14 mouse cellular contexts compared by ENCODE assay signal in genomic region chr2:93450695-93451094, GRCm38 (mm10). TPM values are rescaled to one million over a fixed set of nuclear protein-coding genes. Genes with fewer than 3 reads are reported as not detected.
DNase-seq lines count a peak whose midpoint lies in the region; ATAC-seq and TF ChIP-seq lines count a peak whose summit lies in the region.
"Had no signal": no experiment of that assay in that cellular context is flagged by ENCODE, and none has a peak within 500 bp of the region (broad histone marks: within the 10 kb centered on the region; RNA-seq: fewer than 3 reads in every experiment).

No protein-coding gene starts in this region.

- no peaks in the 10 kb centered on the region for H3K9me3 ChIP-seq in kidney, embryonic 15.5 days (replicated peaks)
- H3K9me3 ChIP-seq in midbrain, embryonic 10.5 days (replicated peaks): no peaks in the 10 kb centered on the region
- H3K9me3 ChIP-seq in midbrain, embryonic 15.5 days: no peaks in the 10 kb centered on the region
- no peaks in the 10 kb centered on the region for H3K9me3 ChIP-seq in limb, embryonic 10.5 days (replicated peaks)
- H3K9me3 ChIP-seq in stomach, embryonic 15.5 days: no peaks in the 10 kb centered on the region
- H3K9me3 ChIP-seq: neural tube, embryonic 13.5 days had no signal

- peak overlapping the region; percentile 84 for H3K27ac ChIP-seq in kidney, embryonic 15.5 days
- H3K27ac ChIP-seq in midbrain, embryonic 10.5 days (replicated peaks): peak overlapping the region; percentile 57; the same call in 1 of the 2 replicates
- no peak overlapping the region for H3K27ac ChIP-seq in midbrain, embryonic 15.5 days
- peak overlapping the region; percentile 78 for H3K27ac ChIP-seq in limb, embryonic 10.5 days
- peak overlapping the region; percentile 75 for H3K27ac ChIP-seq in stomach, embryonic 15.5 days
- H3K27ac ChIP-seq in thymus, adult 2 months (ENCODE audit: control insufficient read depth, insufficient read depth, low read length): no peak overlapping the region
- H3K27ac ChIP-seq: hindbrain, postnatal 0 days; neural tube, embryonic 13.5 days had no signal

- H3K9ac ChIP-seq in kidney, embryonic 15.5 days: no peak overlapping the region
- no peak overlapping the region for H3K9ac ChIP-seq in midbrain, embryonic 15.5 days
- no peak overlapping the region for H3K9ac ChIP-seq in stomach, embryonic 15.5 days
- H3K9ac ChIP-seq: neural tube, embryonic 13.5 days had no signal

- H3K4me3 ChIP-seq in kidney, embryonic 15.5 days (replicated peaks): no peak overlapping the region
- H3K4me3 ChIP-seq in midbrain, embryonic 10.5 days: no peak overlapping the region
- H3K4me3 ChIP-seq in midbrain, embryonic 15.5 days: no peak overlapping the region
- H3K4me3 ChIP-seq in limb, embryonic 10.5 days: no peak overlapping the region
- no peak overlapping the region for H3K4me3 ChIP-seq in stomach, embryonic 15.5 days (replicated peaks)
- H3K4me3 ChIP-seq in thymus, adult 2 months (ENCODE audit: control insufficient read depth, insufficient read depth, low read length): no peak overlapping the region
- H3K4me3 ChIP-seq: neural tube, embryonic 13.5 days had no signal

- no peaks in the 10 kb centered on the region for H3K27me3 ChIP-seq in kidney, embryonic 15.5 days
- H3K27me3 ChIP-seq in midbrain, embryonic 10.5 days (ENCODE audit: low read depth, poor library complexity, severe bottlenecking): peaks cover 21% of the 10 kb centered on the region; the same call in 1 of the 2 replicates
- H3K27me3 ChIP-seq in midbrain, embryonic 15.5 days (replicated peaks): no peaks in the 10 kb centered on the region
- no peaks in the 10 kb centered on the region; the same call in 1 of the 2 replicates for H3K27me3 ChIP-seq in limb, embryonic 10.5 days (ENCODE audit: low read depth, poor library complexity, severe bottlenecking)
- no peaks in the 10 kb centered on the region for H3K27me3 ChIP-seq in stomach, embryonic 15.5 days (replicated peaks)
- H3K27me3 ChIP-seq in thymus, adult 2 months (ENCODE audit: control insufficient read depth, insufficient read depth, low read length): no peaks in the 10 kb centered on the region
- H3K27me3 ChIP-seq: neural tube, embryonic 13.5 days had no signal

- 82% methylated on average over 7 of the region's 7 CpGs for WGBS in kidney, embryonic 15.5 days
- 83% methylated on average over 7 of the region's 7 CpGs for WGBS in midbrain, embryonic 10.5 days
- 88% methylated on average over 7 of the region's 7 CpGs for WGBS in midbrain, embryonic 15.5 days
- 83% methylated on average over 7 of the region's 7 CpGs for WGBS in limb, embryonic 10.5 days
- WGBS in stomach, embryonic 15.5 days: 74% methylated on average over 7 of the region's 7 CpGs
- WGBS in thymus, adult 2 months: 87% methylated on average over 7 of the region's 7 CpGs

- no peak for DNase-seq in kidney, adult 11 months
- no peak for DNase-seq in midbrain, embryonic 10.5 days (ENCODE audit: low spot score)
- DNase-seq in limb, embryonic 10.5 days (ENCODE audit: low spot score): no peak
- no peak for DNase-seq in ovary, postnatal 10 days (ENCODE audit: low spot score)
- DNase-seq in thymus, adult 2 months: no peak
- DNase-seq: adrenal gland, adult 2 months; cerebellum, adult 9-11 months; layer of hippocampus, adult 9-11 months; thymus, adult 18-20 months had no signal

- peaks cover 74% of the 10 kb centered on the region for H3K4me1 ChIP-seq in kidney, embryonic 15.5 days
- peaks cover 33% of the 10 kb centered on the region for H3K4me1 ChIP-seq in midbrain, embryonic 10.5 days
- H3K4me1 ChIP-seq in midbrain, embryonic 15.5 days: peaks cover 4% of the 10 kb centered on the region; the same call in 1 of the 2 replicates
- peaks cover 78% of the 10 kb centered on the region for H3K4me1 ChIP-seq in limb, embryonic 10.5 days
- H3K4me1 ChIP-seq in stomach, embryonic 15.5 days: peaks cover 41% of the 10 kb centered on the region
- peaks cover 62% of the 10 kb centered on the region for H3K4me1 ChIP-seq in thymus, adult 2 months (replicated peaks; ENCODE audit: control insufficient read depth, insufficient read depth, low read length)

- no peaks in the 10 kb centered on the region for H3K36me3 ChIP-seq in kidney, embryonic 15.5 days
- no peaks in the 10 kb centered on the region for H3K36me3 ChIP-seq in midbrain, embryonic 10.5 days
- H3K36me3 ChIP-seq in midbrain, embryonic 15.5 days (replicated peaks): no peaks in the 10 kb centered on the region
- H3K36me3 ChIP-seq in limb, embryonic 10.5 days: no peaks in the 10 kb centered on the region
- H3K36me3 ChIP-seq in stomach, embryonic 15.5 days: no peaks in the 10 kb centered on the region
- no peaks in the 10 kb centered on the region for H3K36me3 ChIP-seq in thymus, adult 2 months (ENCODE audit: control insufficient read depth, insufficient read depth, low read length)
- H3K36me3 ChIP-seq: neural tube, embryonic 13.5 days had no signal

- ATAC-seq in kidney, embryonic 15.5 days (replicated peaks; ENCODE audit: low FRiP score): no peak
- no peak for ATAC-seq in midbrain, embryonic 15.5 days (replicated peaks)
- ATAC-seq in stomach, embryonic 15.5 days (ENCODE audit: insufficient read depth, low FRiP score, low read depth): no peak
- ATAC-seq: hindbrain, postnatal 0 days had no signal

- TF ChIP-seq CTCF in thymus, adult 2 months (IDR thresholded peaks at IDR 0.05; ENCODE audit: borderline replicate concordance, control insufficient read depth, extremely low read depth, insufficient read depth, low read length, poor library complexity): no peak

- H3K4me2 ChIP-seq in kidney, embryonic 15.5 days: no peak overlapping the region
- no peak overlapping the region for H3K4me2 ChIP-seq in midbrain, embryonic 15.5 days
- H3K4me2 ChIP-seq in stomach, embryonic 15.5 days: no peak overlapping the region
- H3K4me2 ChIP-seq: neural tube, embryonic 13.5 days had no signal

- TF ChIP-seq POLR2A in thymus, adult 2 months (IDR thresholded peaks at IDR 0.05; ENCODE audit: control insufficient read depth, extremely low read depth, insufficient read depth, low read length, poor library complexity): no peak

RNA-seq across cellular contexts. Expression of gene Cd82, which starts 12.2 kb away (rescaled TPM):
- 47.8 and 49.4 TPM in 2 replicates for polyA plus RNA-seq in kidney, embryonic 15.5 days (2015; fragmentation: Nextera tagmentation; extraction: Ambion mirVana)
- 5.1 and 5.9 TPM in 2 replicates for polyA plus RNA-seq in midbrain, embryonic 10.5 days (2016; fragmentation: Nextera tagmentation; extraction: Ambion mirVana)
- 22.1 and 24.8 TPM in 2 replicates for polyA plus RNA-seq in midbrain, embryonic 15.5 days (2015; fragmentation: Nextera tagmentation; extraction: Ambion mirVana)
- polyA plus RNA-seq in limb, embryonic 10.5 days (2016; fragmentation: Nextera tagmentation; extraction: Ambion mirVana): 4.1 and 7.2 TPM in 2 replicates
- 87.7 and 95.0 TPM in 2 replicates for polyA plus RNA-seq in stomach, embryonic 15.5 days (2015; fragmentation: Nextera tagmentation; extraction: Ambion mirVana)
- 176 and 181 TPM in 2 replicates for polyA plus RNA-seq in thymus, adult 2 months (2012; rRNA removed)

Comparison
In these comparisons a context has a peak if more than half of its experiments do, and no peak if none do; other contexts are left out.
1. H3K27ac ChIP-seq: peak in kidney, embryonic 15.5 days (single experiment), midbrain, embryonic 10.5 days (single experiment), limb, embryonic 10.5 days (single experiment) and stomach, embryonic 15.5 days (single experiment); none in midbrain, embryonic 15.5 days (single experiment) and thymus, adult 2 months (single experiment).